In genomic region chr6:7120136-7120535, GRCm38 (mm10) we compare ENCODE assay signal across 7 mouse cellular contexts.
DNase-seq lines count a peak whose midpoint lies in the region; ATAC-seq and TF ChIP-seq lines count a peak whose summit lies in the region.

No protein-coding gene starts in this region.

- peak; percentile 73 for TF ChIP-seq RAD21 in MEL (IDR thresholded peaks at IDR 0.05; ENCODE audit: low read depth, low read length)

- TF ChIP-seq CTCF in MEL (IDR thresholded peaks at IDR 0.05 in 2 of 3, conservative IDR thresholded peaks at IDR 0.05 in 1 of 3; ENCODE audit: control insufficient read depth in 1 of 3, insufficient read depth in 1 of 3, low read depth in 2 of 3, low read length in 3 of 3, poor library complexity in 1 of 3, severe bottlenecking in 1 of 3), result peak; percentile 55 to 79 (median 64)
- peak; percentile 38; the same call in 1 of the 2 replicates for TF ChIP-seq CTCF in brain, embryonic 14.5 days (IDR thresholded peaks at IDR 0.05; ENCODE audit: borderline replicate concordance, extremely low read depth, insufficient read depth, insufficient read length)

- no peaks in the 10 kb centered on the region for H3K79me2 ChIP-seq in MEL (ENCODE audit: control insufficient read depth, insufficient read depth, low read length, poor library complexity)

- no peaks in the 10 kb centered on the region for H3K4me1 ChIP-seq in liver, embryonic 12.5 days
- H3K4me1 ChIP-seq in MEL (ENCODE audit: control insufficient read depth in 1 of 2, insufficient read depth in 2 of 2, low read length in 2 of 2), result no peaks in the 10 kb centered on the region

- no peak overlapping the region for H3K4me2 ChIP-seq in liver, embryonic 12.5 days

- no peaks in the 10 kb centered on the region for H3K36me3 ChIP-seq in liver, embryonic 12.5 days
- H3K36me3 ChIP-seq in MEL (ENCODE audit: control insufficient read depth in 1 of 2, insufficient read depth in 2 of 2, low read length in 2 of 2), result no peaks in the 10 kb centered on the region

- H3K9ac ChIP-seq in liver, embryonic 12.5 days, result no peak overlapping the region
- no peak overlapping the region for H3K9ac ChIP-seq in MEL (ENCODE audit: control insufficient read depth, low read depth, low read length, poor library complexity, severe bottlenecking)

- H3K27ac ChIP-seq in liver, embryonic 12.5 days, result no peak overlapping the region
- H3K27ac ChIP-seq in MEL (ENCODE audit: control insufficient read depth, low read depth, low read length), result no peak overlapping the region

- peak; percentile 11 for DNase-seq in liver
- peak; percentile 72 for DNase-seq in MEL (ENCODE audit: low read depth, low spot score)
- peak; percentile 58 for DNase-seq in brain, embryonic 14.5 days (ENCODE audit: low read depth)
- peak; percentile 31 for DNase-seq in hindlimb bud, embryonic 11.5 days (ENCODE audit: extremely low spot score, low read depth, low spot score)
- DNase-seq in left cerebral cortex, postnatal 14 days (ENCODE audit: low spot score in 2 of 2), result peak; percentile 20 to 52
- DNase-seq in right cerebral cortex, postnatal 14 days, result peak; percentile 26

- H3K4me3 ChIP-seq in liver, embryonic 12.5 days, result no peak overlapping the region
- H3K4me3 ChIP-seq in MEL (ENCODE audit: control insufficient read depth in 1 of 2, insufficient read depth in 1 of 2, low read depth in 2 of 2, low read length in 2 of 2), result no peak overlapping the region

- ATAC-seq in liver, embryonic 12.5 days, result no peak

- intact Hi-C loops in left cerebral cortex, postnatal 14 days (cut with DNase I), result loop anchor here (10.0 kb wide), 1 partner anchor 95 kb away; no protein-coding TSS in a partner anchor

- no peak for TF ChIP-seq EP300 in MEL (IDR thresholded peaks at IDR 0.05; ENCODE audit: low read depth in 1 of 2, low read length in 2 of 2)

- TF ChIP-seq POLR2A in MEL (IDR thresholded peaks at IDR 0.05; ENCODE audit: control insufficient read depth in 1 of 2, insufficient read depth in 1 of 2, low read depth in 1 of 2, low read length in 2 of 2, poor library complexity in 1 of 2), result no peak
- TF ChIP-seq POLR2A in brain, embryonic 14.5 days (IDR thresholded peaks at IDR 0.05; ENCODE audit: borderline replicate concordance, extremely low read depth, insufficient read depth, insufficient read length, poor library complexity, severe bottlenecking), result no peak

- WGBS in liver, embryonic 12.5 days (ENCODE audit: insufficient replicate concordance), result 22% methylated on average over 4 of the region's 4 CpGs

- no peaks in the 10 kb centered on the region for H3K27me3 ChIP-seq in liver, embryonic 12.5 days (replicated peaks)
- no peaks in the 10 kb centered on the region; a peak in 1 of 4 replicates for H3K27me3 ChIP-seq in MEL (ENCODE audit: control insufficient read depth in 1 of 2, insufficient read depth in 2 of 2, low read length in 2 of 2)

- no peaks in the 10 kb centered on the region for H3K9me3 ChIP-seq in liver, embryonic 12.5 days (replicated peaks)
- no peaks in the 10 kb centered on the region for H3K9me3 ChIP-seq in MEL (replicated peaks; ENCODE audit: insufficient read depth, low read length)

TF ChIP-seq in MEL, 35 proteins besides CTCF, POLR2A, EP300 and RAD21:
- TF ChIP-seq CHD2 (IDR thresholded peaks at IDR 0.05; ENCODE audit: low read length) (no peak), ZC3H11A (IDR thresholded peaks at IDR 0.05; ENCODE audit: low read depth, low read length) (peak; percentile 51), E2F4 (IDR thresholded peaks at IDR 0.05; ENCODE audit: borderline replicate concordance, low read depth, low read length) (no peak), ZMIZ1 (IDR thresholded peaks at IDR 0.05; ENCODE audit: low read depth, low read length) (no peak), MYB (IDR thresholded peaks at IDR 0.05; ENCODE audit: low read depth, low read length) (no peak), SMC3 (IDR thresholded peaks at IDR 0.05; ENCODE audit: low read depth, low read length) (peak; percentile 82)

Comparison
In these comparisons a context has a peak if more than half of its experiments do, and no peak if none do; other contexts are left out.
1. DNase-seq: peak in every context shown above with its lines; median percentile 72 in MEL; 58 in brain, embryonic 14.5 days; 36 in left cerebral cortex, postnatal 14 days; 31 in hindlimb bud, embryonic 11.5 days; 26 in right cerebral cortex, postnatal 14 days; 11 in liver.